8 mouse cellular contexts compared by ENCODE assay signal in the genomic region with DNA sequence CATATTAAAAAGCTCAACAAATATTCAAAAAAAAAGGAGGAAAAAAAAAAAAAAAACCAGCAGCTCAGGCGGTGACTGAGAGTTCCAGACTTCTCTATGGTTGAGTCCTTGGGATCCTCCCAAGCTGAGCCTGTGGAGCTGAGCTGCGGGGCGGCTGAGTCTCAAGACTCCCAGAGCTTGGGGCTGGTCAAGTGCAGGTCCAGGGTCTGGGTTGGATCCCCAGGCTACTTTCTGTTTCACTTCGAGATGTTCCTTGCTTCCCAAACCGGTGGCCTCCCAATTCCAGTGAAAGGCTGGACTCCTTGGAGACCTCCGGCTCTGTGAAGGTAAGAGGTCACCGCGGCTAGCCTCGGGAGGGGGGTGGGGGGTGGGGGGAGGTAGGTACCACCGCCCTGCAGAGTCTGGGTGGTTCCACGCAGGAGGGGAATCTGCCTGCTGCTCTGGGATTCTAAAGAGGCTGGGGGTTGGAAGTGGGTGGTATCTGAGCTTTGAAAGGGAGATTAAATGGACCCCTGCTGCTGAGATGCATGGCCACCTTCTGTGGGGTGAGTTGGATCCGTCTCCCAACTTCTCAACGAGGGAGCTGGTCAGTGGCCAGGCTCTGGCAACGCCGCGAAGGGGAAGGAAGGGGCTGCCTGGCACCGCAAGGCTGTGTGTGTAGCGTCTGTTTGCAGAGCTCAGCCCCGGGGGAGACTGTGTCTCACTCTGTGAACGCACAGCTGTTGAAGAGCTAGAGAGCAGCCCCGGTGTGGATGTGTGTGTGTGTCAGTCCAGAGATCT.
DNase-seq lines count a peak whose midpoint lies in the region; ATAC-seq and TF ChIP-seq lines count a peak whose summit lies in the region.

No protein-coding gene starts in this region.

- no peaks in the 10 kb centered on the region for H3K9me3 ChIP-seq in forebrain, embryonic 13.5 days (replicated peaks)
- no peaks in the 10 kb centered on the region for H3K9me3 ChIP-seq in liver, embryonic 14.5 days (ENCODE audit: control insufficient read depth, low read length)
- no peaks in the 10 kb centered on the region for H3K9me3 ChIP-seq in neural tube, embryonic 11.5 days (ENCODE audit: control insufficient read depth, low read length)
- H3K9me3 ChIP-seq in stomach, embryonic 16.5 days (replicated peaks; ENCODE audit: control insufficient read depth, low read length): no peaks in the 10 kb centered on the region

- H3K9ac ChIP-seq in forebrain, embryonic 13.5 days: peak overlapping the region; percentile 51
- H3K9ac ChIP-seq in liver, embryonic 14.5 days (replicated peaks): no peak overlapping the region
- H3K9ac ChIP-seq in neural tube, embryonic 11.5 days (ENCODE audit: low read length): peak overlapping the region; percentile 37
- H3K9ac ChIP-seq in stomach, embryonic 16.5 days (ENCODE audit: low read length): peak overlapping the region; percentile 75

- peak; percentile 13 for DNase-seq in thymus, postnatal 4 days
- DNase-seq in thymus, postnatal 0 days (ENCODE audit: low spot score): no peak
- peak; percentile 54 to 71 for DNase-seq in heart, postnatal 10 days
- DNase-seq in kidney, postnatal 36 days: peak; percentile 41 to 62
- DNase-seq in liver, embryonic 14.5 days (ENCODE audit: low read depth in 3 of 3, low spot score in 3 of 3): no peak
- DNase-seq in neural tube, embryonic 11.5 days (ENCODE audit: low spot score): peak; percentile 40

- WGBS in forebrain, embryonic 13.5 days: 6% methylated on average over 21 of the region's 21 CpGs
- 6% methylated on average over 21 of the region's 21 CpGs for WGBS in liver, embryonic 14.5 days (ENCODE audit: insufficient replicate concordance)
- 5% methylated on average over 20 of the region's 21 CpGs for WGBS in neural tube, embryonic 11.5 days
- 4% methylated on average over 21 of the region's 21 CpGs for WGBS in stomach, embryonic 16.5 days

- no peak overlapping the region for H3K27ac ChIP-seq in forebrain, embryonic 13.5 days
- no peak overlapping the region for H3K27ac ChIP-seq in liver, embryonic 14.5 days
- no peak overlapping the region for H3K27ac ChIP-seq in neural tube, embryonic 11.5 days (ENCODE audit: low read depth, low read length)
- H3K27ac ChIP-seq in stomach, embryonic 16.5 days (ENCODE audit: low read length): no peak overlapping the region; the same call in 1 of the 2 replicates

- H3K4me3 ChIP-seq in forebrain, embryonic 13.5 days: peak overlapping the region; percentile 35
- peak overlapping the region; percentile 39 to 46; a peak in 3 of 4 replicates for H3K4me3 ChIP-seq in liver, embryonic 14.5 days (ENCODE audit: insufficient read depth in 1 of 2, low read depth in 2 of 2, low read length in 2 of 2)
- peak overlapping the region; percentile 29 for H3K4me3 ChIP-seq in neural tube, embryonic 11.5 days (ENCODE audit: low read depth, low read length)
- peak overlapping the region; percentile 56 for H3K4me3 ChIP-seq in stomach, embryonic 16.5 days (replicated peaks; ENCODE audit: low read length)

- no peak for TF ChIP-seq EP300 in liver, embryonic 14.5 days (IDR thresholded peaks at IDR 0.05; ENCODE audit: low read depth)

- H3K36me3 ChIP-seq in forebrain, embryonic 13.5 days (ENCODE audit: poor library complexity, severe bottlenecking): no peaks in the 10 kb centered on the region
- H3K36me3 ChIP-seq in liver, embryonic 14.5 days (replicated peaks; ENCODE audit: control insufficient read depth, insufficient read depth, low read depth): no peaks in the 10 kb centered on the region
- no peaks in the 10 kb centered on the region for H3K36me3 ChIP-seq in neural tube, embryonic 11.5 days (ENCODE audit: control insufficient read depth, insufficient read depth, low read length)
- H3K36me3 ChIP-seq in stomach, embryonic 16.5 days (ENCODE audit: control insufficient read depth, insufficient read depth, low read length): no peaks in the 10 kb centered on the region

- no peak for TF ChIP-seq CTCF in liver, embryonic 14.5 days (IDR thresholded peaks at IDR 0.05; ENCODE audit: low read depth)

- peaks cover 21% of the 10 kb centered on the region for H3K4me1 ChIP-seq in forebrain, embryonic 13.5 days
- H3K4me1 ChIP-seq in liver, embryonic 14.5 days (replicated peaks; ENCODE audit: control insufficient read depth in 2 of 2, insufficient read depth in 2 of 2, low read length in 1 of 2): no peaks in the 10 kb centered on the region
- H3K4me1 ChIP-seq in neural tube, embryonic 11.5 days (ENCODE audit: control insufficient read depth, insufficient read depth, low read length): peaks cover 8% of the 10 kb centered on the region; the same call in 1 of the 2 replicates
- H3K4me1 ChIP-seq in stomach, embryonic 16.5 days (ENCODE audit: control insufficient read depth, insufficient read depth, low read length): peaks cover 5% of the 10 kb centered on the region; the same call in 1 of the 2 replicates

- ATAC-seq in forebrain, embryonic 13.5 days: peak; percentile 66
- no peak for ATAC-seq in liver, embryonic 14.5 days (ENCODE audit: insufficient read depth)
- no peak for ATAC-seq in neural tube, embryonic 11.5 days (ENCODE audit: insufficient read depth, low FRiP score, low TSS enrichment)
- ATAC-seq in stomach, embryonic 16.5 days (ENCODE audit: insufficient read depth, low FRiP score): peak; percentile 78; the same call in 1 of the 2 replicates

- intact Hi-C loops in heart, postnatal 10 days (cut with DNase I): no loop called here

- H3K27me3 ChIP-seq in forebrain, embryonic 13.5 days: no peaks in the 10 kb centered on the region
- no peaks in the 10 kb centered on the region for H3K27me3 ChIP-seq in liver, embryonic 14.5 days (ENCODE audit: control insufficient read depth, insufficient read depth, low read length)
- H3K27me3 ChIP-seq in neural tube, embryonic 11.5 days (ENCODE audit: control insufficient read depth, insufficient read depth, low read length): no peaks in the 10 kb centered on the region
- no peaks in the 10 kb centered on the region for H3K27me3 ChIP-seq in stomach, embryonic 16.5 days (ENCODE audit: control insufficient read depth, insufficient read depth, low read length)

- peak overlapping the region; percentile 63 for H3K4me2 ChIP-seq in forebrain, embryonic 13.5 days
- H3K4me2 ChIP-seq in liver, embryonic 14.5 days (ENCODE audit: low read depth): peak overlapping the region; percentile 44
- H3K4me2 ChIP-seq in neural tube, embryonic 11.5 days (ENCODE audit: low read depth): peak overlapping the region; percentile 50
- peak overlapping the region; percentile 84 for H3K4me2 ChIP-seq in stomach, embryonic 16.5 days (ENCODE audit: low read depth, low read length)

Comparison
In these comparisons a context has a peak if more than half of its experiments do, and no peak if none do; other contexts are left out.
1. DNase-seq: peak in thymus, postnatal 4 days (single experiment), heart, postnatal 10 days (2 of 2), kidney, postnatal 36 days (2 of 2) and neural tube, embryonic 11.5 days (single experiment); none in thymus, postnatal 0 days (single experiment) and liver, embryonic 14.5 days (0 of 3).
2. ATAC-seq: peak in forebrain, embryonic 13.5 days (single experiment) and stomach, embryonic 16.5 days (single experiment); none in liver, embryonic 14.5 days (single experiment) and neural tube, embryonic 11.5 days (single experiment).
3. Peak in every context shown above with its lines, with median percentiles within 50 percentile points of each other: H3K4me2 ChIP-seq and H3K4me3 ChIP-seq.